Mouse (Mus musculus) brain, embryonic 14.5 days (tissue): ENCODE data around the gene Zfp574.

Experiments
- CTCF ChIP-seq: fragments of 200-500 bp; IDR thresholded peaks from 2 replicates; pipeline ENCODE4 v1.5.1; 2012; ENCODE audit warnings: inconsistent platforms, mild to moderate bottlenecking, moderate library complexity, borderline replicate concordance; ENCODE audit not compliant: insufficient read depth, insufficient read length; ENCODE audit errors: extremely low read depth
- POLR2A ChIP-seq: fragments of 200-500 bp; IDR thresholded peaks from 2 replicates; pipeline ENCODE4 v1.6.1; 2012; ENCODE audit warnings: mild to moderate bottlenecking, inconsistent platforms, borderline replicate concordance; ENCODE audit not compliant: poor library complexity, insufficient read depth, insufficient read length, severe bottlenecking; ENCODE audit errors: extremely low read depth

- TF ChIP-seq POLR2A (no peak), CTCF (no peak)
Observed at GRCm38 (mm10) chr7:25026452-25026851, 45.9 kb upstream of the Zfp574 start.
